ENCODE assay signal across 22 mouse cellular contexts in genomic region chr13:52772081-52772480, GRCm38 (mm10).
"Had no signal": no experiment of that assay in that cellular context is flagged by ENCODE, and none has a peak within 500 bp of the region (broad histone marks: within the 10 kb centered on the region; RNA-seq: fewer than 3 reads in every experiment).

No protein-coding gene starts in this region.

- H3K27ac ChIP-seq: heart, embryonic 10.5 days; hindbrain, embryonic 10.5 days; hindbrain, embryonic 12.5 days; hindbrain, embryonic 14.5 days; intestine, embryonic 15.5 days; kidney, postnatal 0 days; layer of hippocampus, adult 2 months; left cerebral cortex, adult 2 months; limb, embryonic 10.5 days; limb, embryonic 12.5 days; liver, embryonic 12.5 days; liver, embryonic 14.5 days had no signal

- H3K4me1 ChIP-seq: hindbrain, embryonic 10.5 days; hindbrain, embryonic 12.5 days; limb, embryonic 12.5 days; liver, embryonic 12.5 days had no signal

- ATAC-seq: hindbrain, embryonic 16.5 days; inflammation-experienced regulatory T-cells, adult 6 months; intestine, embryonic 15.5 days; intestine, postnatal 0 days; liver, embryonic 12.5 days had no signal

- H3K27me3 ChIP-seq: heart, embryonic 12.5 days; hindbrain, embryonic 12.5 days; intestine, embryonic 15.5 days; limb, embryonic 12.5 days; liver, embryonic 12.5 days had no signal

- H3K36me3 ChIP-seq: heart, embryonic 10.5 days; heart, embryonic 12.5 days; hindbrain, embryonic 10.5 days; hindbrain, embryonic 12.5 days; intestine, embryonic 15.5 days; limb, embryonic 10.5 days; limb, embryonic 12.5 days; liver, embryonic 12.5 days had no signal

- H3K9ac ChIP-seq: heart, embryonic 12.5 days; hindbrain, embryonic 12.5 days; hindbrain, embryonic 14.5 days; intestine, embryonic 15.5 days; limb, embryonic 12.5 days; liver, embryonic 12.5 days; liver, embryonic 14.5 days had no signal

- DNase-seq: gastrocnemius, postnatal 10 days; gastrocnemius, postnatal 25 days; heart, adult 18-20 months; heart, postnatal 10 days; heart, postnatal 4 days; kidney, postnatal 14 days had no signal

- H3K4me3 ChIP-seq: heart, embryonic 10.5 days; heart, embryonic 12.5 days; hindbrain, embryonic 10.5 days; hindbrain, embryonic 12.5 days; intestine, embryonic 15.5 days; layer of hippocampus, adult 2 months; left cerebral cortex, adult 2 months; limb, embryonic 10.5 days; limb, embryonic 12.5 days; liver, embryonic 12.5 days had no signal

- H3K9me3 ChIP-seq: heart, embryonic 10.5 days; heart, embryonic 12.5 days; hindbrain, embryonic 10.5 days; hindbrain, embryonic 12.5 days; intestine, embryonic 15.5 days; limb, embryonic 10.5 days; limb, embryonic 12.5 days; liver, embryonic 12.5 days had no signal

- H3K4me2 ChIP-seq: heart, embryonic 12.5 days; hindbrain, embryonic 12.5 days; hindbrain, embryonic 14.5 days; intestine, embryonic 15.5 days; limb, embryonic 12.5 days; liver, embryonic 12.5 days had no signal
